Mouse (Mus musculus) spleen, adult 2 months (tissue): ENCODE data around the gene Tbx10. TPM values are rescaled to one million over a fixed set of nuclear protein-coding genes. Genes with fewer than 3 reads are reported as not detected.
A peak's percentile ranks its signal among the peaks of the same experiment; 100 is the strongest.
"Not testable (repeated sequence)": the region's sequence is repeated elsewhere in the genome, so short reads cannot be mapped to it uniquely, and the experiment has no call there.

Experiments used
- DNase-seq, 2 experiments: peaks; one replicate each; pipeline versions ENCODE4 v3.0.0 to v3.0.0-alpha.2; 2012 to 2021; ENCODE audit warnings: low spot score in 2 of 2, low read depth in 1 of 2
- H3K27ac ChIP-seq: fragments of 200-500 bp; 2 replicates; pipeline ENCODE4 v1.5.1; 2012; ENCODE audit warnings: low read length, inconsistent platforms; ENCODE audit not compliant: insufficient read depth
- H3K27me3 ChIP-seq: fragments of 200-500 bp; 2 replicates; pipeline ENCODE4 v1.6.1; 2012; ENCODE audit warnings: mild to moderate bottlenecking, moderate library complexity, low read length, inconsistent platforms; ENCODE audit not compliant: control insufficient read depth, insufficient read depth
- H3K36me3 ChIP-seq: fragments of 200-500 bp; 2 replicates; pipeline ENCODE4 v1.6.1; 2012; ENCODE audit warnings: mild to moderate bottlenecking, low read length, inconsistent platforms; ENCODE audit not compliant: control insufficient read depth, insufficient read depth
- H3K4me1 ChIP-seq: fragments of 200-500 bp; 2 replicates; pipeline ENCODE4 v1.6.1; 2011; ENCODE audit warnings: inconsistent platforms; ENCODE audit not compliant: control insufficient read depth, insufficient read depth, insufficient read length
- H3K4me3 ChIP-seq: fragments of 200-500 bp; 2 replicates; pipeline ENCODE4 v1.5.1; 2011; ENCODE audit warnings: mild to moderate bottlenecking, inconsistent platforms; ENCODE audit not compliant: insufficient read depth, insufficient read length; ENCODE audit errors: extremely low read depth
- CTCF ChIP-seq: fragments of 200-500 bp; IDR thresholded peaks from 2 replicates; pipeline ENCODE4 v1.5.1; 2011; ENCODE audit warnings: mild to moderate bottlenecking, inconsistent platforms; ENCODE audit not compliant: insufficient read depth, insufficient read length, insufficient replicate concordance; ENCODE audit errors: extremely low read depth
- POLR2A ChIP-seq: fragments of 200-500 bp; IDR thresholded peaks from 2 replicates; pipeline ENCODE4 v1.6.1; 2011; ENCODE audit warnings: low read depth, low read length, inconsistent platforms
- WGBS: fragments of 180-500 bp; shearing (Covaris S2); methylation state at CpG from one replicate; pipeline ENCODE4 v1.1.7; 2018; 5-methylcytosine and 5-hydroxymethylcytosine counted together
- polyA plus RNA-seq: library from polyadenylated mRNA; depleted of rRNA; stranded (reverse); fragments of >200 nt; gene quantifications from 2 replicates; pipeline ENCODE4 v1.2.3, GENCODE M21; 2012

Gene Tbx10
- polyA plus RNA-seq, 1 experiment = not detected

GRCm38 (mm10) chr19:3972229-3972628 is 20.3 kb upstream of the Tbx10 start, which contains the start of gene Aldh3b2:
Aldh3b2 (plus strand) TSS chr19:3972328.
- DNase-seq = no peak
- Histone ChIP-seq H3K27ac (no peak within 1 kb of the TSS), H3K4me1 (no peaks in the 10 kb centered on the region), H3K27me3 (no peaks in the 10 kb centered on the region), H3K4me3 (no peak within 1 kb of the TSS), H3K36me3 (no peaks in the 10 kb centered on the region)
- WGBS = 70% methylated on average over 9 of the region's 9 CpGs
- TF ChIP-seq POLR2A (no peak), CTCF (no peak)

GRCm38 (mm10) chr19:3974608-3975007 is 17.9 kb upstream of the Tbx10 start:
- H3K4me1 ChIP-seq, H3K27ac ChIP-seq, H3K4me3 ChIP-seq, H3K27me3 ChIP-seq, H3K36me3 ChIP-seq, DNase-seq: not testable (repeated sequence)
- WGBS = 93% methylated on average over 6 of the region's 6 CpGs

- no peak for DNase-seq
- Histone ChIP-seq H3K4me3 (no peak overlapping the region), H3K36me3 (no peaks in the 10 kb centered on the region), H3K27me3 (no peaks in the 10 kb centered on the region), H3K4me1 (no peaks in the 10 kb centered on the region), H3K27ac (no peak overlapping the region)
- 76% methylated on average over 2 of the region's 2 CpGs for WGBS
- no peak for TF ChIP-seq POLR2A
- no peak for TF ChIP-seq CTCF
Measured at GRCm38 (mm10) chr19:3975866-3976265, 16.7 kb upstream of the Tbx10 start.

- no peak overlapping the region for H3K4me3 ChIP-seq
- H3K4me1 ChIP-seq = no peaks in the 10 kb centered on the region
- no peak overlapping the region for H3K27ac ChIP-seq
- DNase-seq = peak; percentile 65 to 73
- no peaks in the 10 kb centered on the region for H3K27me3 ChIP-seq
- TF ChIP-seq POLR2A (no peak), CTCF (peak; percentile 60; the same call in 1 of the 2 replicates)
- H3K36me3 ChIP-seq = no peaks in the 10 kb centered on the region
- WGBS = 13% methylated on average over 4 of the region's 4 CpGs
Measured at GRCm38 (mm10) chr19:3980309-3980708, 12.2 kb upstream of the Tbx10 start.

GRCm38 (mm10) chr19:3980917-3981316 is 11.6 kb upstream of the Tbx10 start:
- Histone ChIP-seq H3K36me3 (no peaks in the 10 kb centered on the region), H3K27me3 (no peaks in the 10 kb centered on the region), H3K4me3 (no peak overlapping the region), H3K4me1 (no peaks in the 10 kb centered on the region), H3K27ac (no peak overlapping the region)
- TF ChIP-seq POLR2A = no peak
- no peak for TF ChIP-seq CTCF
- DNase-seq = no peak
- 88% methylated on average over 9 of the region's 9 CpGs for WGBS

- no peak overlapping the region for H3K27ac ChIP-seq
- H3K4me3 ChIP-seq = no peak overlapping the region
- no peaks in the 10 kb centered on the region for H3K27me3 ChIP-seq
- WGBS = 89% methylated on average over 9 of the region's 9 CpGs
- TF ChIP-seq POLR2A (no peak), CTCF (no peak)
- H3K36me3 ChIP-seq = no peaks in the 10 kb centered on the region
- no peaks in the 10 kb centered on the region for H3K4me1 ChIP-seq
- DNase-seq = no peak
Measured at GRCm38 (mm10) chr19:3983527-3984200, 8.9 kb upstream of the Tbx10 start.

GRCm38 (mm10) chr19:3985261-3985681 is 7.3 kb upstream of the Tbx10 start:
- H3K36me3 ChIP-seq = no peaks in the 10 kb centered on the region
- no peak overlapping the region for H3K27ac ChIP-seq
- H3K27me3 ChIP-seq = no peaks in the 10 kb centered on the region
- no peak overlapping the region for H3K4me3 ChIP-seq
- TF ChIP-seq POLR2A (no peak), CTCF (no peak)
- DNase-seq = no peak
- H3K4me1 ChIP-seq = no peaks in the 10 kb centered on the region
- 29% methylated on average over 8 of the region's 8 CpGs for WGBS
